Mouse (Mus musculus) ES-Bruce4 (cell line): ENCODE measurements around the gene Ephb1.

Experiments used
- CTCF ChIP-seq: IDR thresholded peaks from one replicate; pipeline ENCODE4 v1.8.1; 2011; ENCODE audit warnings: low read depth, low read length
- POLR2A ChIP-seq: IDR thresholded peaks from one replicate; pipeline ENCODE4 v1.8.1; 2011; ENCODE audit warnings: low read length; ENCODE audit not compliant: insufficient read depth

DNA sequence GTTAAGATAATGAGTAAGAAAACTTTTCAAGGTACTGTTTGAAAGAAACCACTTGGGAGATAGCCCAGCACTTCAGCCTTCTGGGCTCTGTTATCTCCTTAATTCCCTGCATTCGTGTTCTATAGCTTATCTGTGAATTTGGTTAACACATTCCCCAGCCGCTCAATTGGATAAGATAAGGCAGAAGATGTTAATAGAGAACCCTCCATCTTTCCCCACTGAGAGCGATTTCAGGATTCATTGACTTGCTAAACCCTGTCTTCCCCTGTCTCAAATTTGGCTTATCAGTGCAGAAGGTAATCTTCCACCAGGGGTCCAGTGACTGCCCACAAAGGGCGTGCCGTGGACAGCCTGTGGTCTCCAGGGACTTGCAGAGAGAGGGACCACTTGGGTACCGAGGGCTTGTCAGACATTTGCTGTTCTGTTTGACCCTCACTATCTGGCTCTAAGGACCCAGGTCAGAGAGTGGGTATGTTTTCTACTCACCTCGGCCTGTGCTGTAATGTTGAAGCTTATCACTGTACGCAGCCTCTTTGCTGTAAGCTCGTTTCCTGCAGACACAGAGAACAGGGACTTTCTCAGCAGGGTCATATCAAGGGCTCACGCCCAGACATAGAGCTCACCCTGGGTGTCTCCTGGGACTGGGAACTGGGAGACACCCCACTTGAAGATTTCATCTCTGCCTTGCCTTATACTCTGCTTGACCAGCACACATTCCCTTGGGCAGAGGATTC lies 358.9 kb downstream of the Ephb1 start:
- no peak for TF ChIP-seq CTCF
- no peak for TF ChIP-seq POLR2A
